Mouse (Mus musculus) stomach, postnatal 0 days (tissue): ENCODE measurements around the gene Otud6a. TPM values are rescaled to one million over a fixed set of nuclear protein-coding genes. Genes with fewer than 3 reads are reported as not detected.
"Not testable (repeated sequence)": the region's sequence is repeated elsewhere in the genome, so short reads cannot be mapped to it uniquely, and the experiment has no call there.

Experiments
- ATAC-seq: fragments of 200-750 bp; cut with Nextera tagmentation; 2 replicates; pipeline ENCODE4 v1.8.0; 2017; ENCODE audit not compliant: low FRiP score, low TSS enrichment
- DNase-seq: peaks from one replicate; pipeline ENCODE4 v3.0.0-alpha.2; 2016; ENCODE audit warnings: low spot score
- H3K27ac ChIP-seq: fragments of 300-500 bp; sonication (generic); replicated peaks from 2 replicates; pipeline ENCODE4 v1.5.1; 2014; ENCODE audit warnings: mild to moderate bottlenecking, control low read depth
- H3K27me3 ChIP-seq: fragments of 300-500 bp; sonication (generic); 2 replicates; pipeline ENCODE4 v1.6.1; 2014; ENCODE audit warnings: low read length; ENCODE audit not compliant: control insufficient read depth, insufficient read depth
- H3K36me3 ChIP-seq: fragments of 300-500 bp; sonication (generic); 2 replicates; pipeline ENCODE4 v1.6.1; 2014; ENCODE audit warnings: low read length, mixed read lengths; ENCODE audit not compliant: control insufficient read depth, insufficient read depth
- H3K4me1 ChIP-seq: fragments of 300-500 bp; sonication (generic); replicated peaks from 2 replicates; pipeline ENCODE4 v1.6.1; 2014; ENCODE audit warnings: antibody characterized with exemption; ENCODE audit not compliant: control insufficient read depth, insufficient read depth
- H3K4me2 ChIP-seq: fragments of 300-500 bp; sonication (generic); replicated peaks from 2 replicates; pipeline ENCODE4 v1.6.1; 2014; ENCODE audit warnings: low read depth, mild to moderate bottlenecking, control low read depth, moderate library complexity
- H3K4me3 ChIP-seq: fragments of 300-500 bp; sonication (generic); 2 replicates; pipeline ENCODE4 v1.5.1; 2014; ENCODE audit warnings: low read depth, low read length, control low read depth
- H3K9ac ChIP-seq: fragments of 300-500 bp; sonication (generic); 2 replicates; pipeline ENCODE4 v1.6.1; 2014; ENCODE audit warnings: mild to moderate bottlenecking, low read length, control low read depth, mixed read lengths
- H3K9me3 ChIP-seq: fragments of 300-500 bp; sonication (generic); 2 replicates; pipeline ENCODE4 v1.6.1; 2016; ENCODE audit warnings: low read length; ENCODE audit not compliant: control insufficient read depth
- CTCF ChIP-seq: IDR thresholded peaks from 2 replicates; pipeline ENCODE4 v1.5.1; 2016; ENCODE audit warnings: antibody characterized with exemption, low read depth, mild to moderate bottlenecking, moderate library complexity
- EP300 ChIP-seq: optimal IDR thresholded peaks from 2 replicates; pipeline ENCODE3; 2016; ENCODE audit warnings: antibody characterized with exemption
- WGBS: fragments of 180-500 bp; shearing (Covaris S2); extraction: QIAGEN DNeasy Blood & Tissue Kit; methylation state at CpG from one replicate; pipeline ENCODE4 v1.1.7; 2014; 5-methylcytosine and 5-hydroxymethylcytosine counted together
- polyA plus RNA-seq: library from polyadenylated mRNA; unstranded; fragments of >200 nt; fragmentation: Nextera tagmentation; extraction: Ambion mirVana; gene quantifications from 2 replicates; pipeline ENCODE4 v1.2.1, GENCODE M21; 2015

The Otud6a gene
- polyA plus RNA-seq, 1 experiment from 2014 or later = not detected

- Histone ChIP-seq H3K4me1 (no peaks in the 10 kb centered on the region), H3K9me3 (no peaks in the 10 kb centered on the region), H3K36me3 (no peaks in the 10 kb centered on the region), H3K4me3 (no peak overlapping the region), H3K4me2 (no peak overlapping the region), H3K27ac (no peak overlapping the region), H3K27me3 (no peaks in the 10 kb centered on the region), H3K9ac (no peak overlapping the region)
- DNase-seq = no peak
- ATAC-seq = no peak
- 77% methylated on average over 5 of the region's 5 CpGs for WGBS
- no peak for TF ChIP-seq EP300
- TF ChIP-seq CTCF = no peak
These were observed 27.2 kb upstream of the Otud6a start for GRCm38 (mm10) chrX:100401657-100402056.

GRCm38 (mm10) chrX:100409245-100409644 lies 19.6 kb upstream of the Otud6a start:
- TF ChIP-seq CTCF (no peak), EP300 (no peak)
- Histone ChIP-seq H3K4me2 (no peak overlapping the region), H3K27me3 (no peaks in the 10 kb centered on the region), H3K4me3 (no peak overlapping the region), H3K9me3 (no peaks in the 10 kb centered on the region), H3K4me1 (no peaks in the 10 kb centered on the region), H3K9ac (no peak overlapping the region), H3K27ac (no peak overlapping the region), H3K36me3 (no peaks in the 10 kb centered on the region)
- WGBS = 42% methylated on average over 1 of the region's 1 CpGs
- DNase-seq = no peak
- no peak for ATAC-seq

GRCm38 (mm10) chrX:100432311-100432710 lies 3.5 kb downstream of the Otud6a start:
- DNase-seq = no peak
- Histone ChIP-seq H3K4me2 (no peak overlapping the region), H3K27ac (no peak overlapping the region), H3K9ac (no peak overlapping the region), H3K27me3 (no peaks in the 10 kb centered on the region), H3K9me3 (no peaks in the 10 kb centered on the region), H3K36me3 (no peaks in the 10 kb centered on the region), H3K4me3 (no peak overlapping the region), H3K4me1 (no peaks in the 10 kb centered on the region)
- 68% methylated on average over 3 of the region's 3 CpGs for WGBS
- TF ChIP-seq CTCF (no peak), EP300 (no peak)
- ATAC-seq = no peak

- not testable (repeated sequence) for H3K27me3 ChIP-seq, H3K4me2 ChIP-seq, ATAC-seq, H3K36me3 ChIP-seq, H3K4me1 ChIP-seq, DNase-seq, H3K27ac ChIP-seq, H3K9me3 ChIP-seq, H3K4me3 ChIP-seq, H3K9ac ChIP-seq
- 89% methylated on average over 2 of the region's 2 CpGs for WGBS
These were observed 13.8 kb downstream of the Otud6a start, which contains the start of gene Awat2 for GRCm38 (mm10) chrX:100442617-100443016. TSS of gene Awat2 (minus strand) at chrX:100442717.

- Histone ChIP-seq H3K9me3 (no peaks in the 10 kb centered on the region), H3K27me3 (no peaks in the 10 kb centered on the region), H3K4me2 (no peak overlapping the region), H3K9ac (no peak overlapping the region), H3K36me3 (no peaks in the 10 kb centered on the region), H3K27ac (no peak overlapping the region), H3K4me3 (no peak overlapping the region), H3K4me1 (no peaks in the 10 kb centered on the region)
- ATAC-seq = no peak
- 89% methylated on average over 7 of the region's 7 CpGs for WGBS
- no peak for TF ChIP-seq CTCF
- DNase-seq = no peak
These were observed 14.7 kb downstream of the Otud6a start for GRCm38 (mm10) chrX:100443532-100443931.

- 59% methylated on average over 4 of the region's 4 CpGs for WGBS
- TF ChIP-seq CTCF = no peak
- no peak for TF ChIP-seq EP300
- Histone ChIP-seq H3K36me3 (no peaks in the 10 kb centered on the region), H3K4me3 (no peak overlapping the region), H3K4me1 (no peaks in the 10 kb centered on the region), H3K4me2 (no peak overlapping the region), H3K27me3 (no peaks in the 10 kb centered on the region), H3K9me3 (no peaks in the 10 kb centered on the region), H3K9ac (no peak overlapping the region), H3K27ac (no peak overlapping the region)
- no peak for DNase-seq
- no peak for ATAC-seq
These were observed 39.2 kb downstream of the Otud6a start for GRCm38 (mm10) chrX:100468047-100468446.
